8 mouse cellular contexts compared by ENCODE assay signal in genomic region chr2:178407053-178407815, GRCm38 (mm10). TPM values are rescaled to one million over a fixed set of nuclear protein-coding genes. Genes with fewer than 3 reads are reported as not detected.
DNase-seq lines count a peak whose midpoint lies in the region; ATAC-seq and TF ChIP-seq lines count a peak whose summit lies in the region.

Gene Sycp2, minus strand, starts transcription at chr2:178407685.

- H3K9ac ChIP-seq in lung, embryonic 15.5 days = no peak within 1 kb of the TSS
- H3K9ac ChIP-seq in liver, adult 2 months (ENCODE audit: low read depth, low read length) = no peak within 1 kb of the TSS
- H3K9ac ChIP-seq in stomach, embryonic 15.5 days = no peak within 1 kb of the TSS

- no peaks in the 10 kb centered on the region for H3K27me3 ChIP-seq in cerebellum, adult 2 months (ENCODE audit: control insufficient read depth, insufficient read depth, low read length)
- H3K27me3 ChIP-seq in lung, embryonic 15.5 days = peaks cover 6% of the 10 kb centered on the region; the same call in 1 of the 2 replicates
- peaks cover 9% of the 10 kb centered on the region for H3K27me3 ChIP-seq in liver, adult 2 months (ENCODE audit: control insufficient read depth, insufficient read depth, low read length)
- no peaks in the 10 kb centered on the region for H3K27me3 ChIP-seq in stomach, embryonic 15.5 days (replicated peaks)

- no peak for TF ChIP-seq POLR2A in cerebellum, adult 2 months (IDR thresholded peaks at IDR 0.05; ENCODE audit: borderline replicate concordance, insufficient read depth, low read length)
- TF ChIP-seq POLR2A in liver, adult 2 months (IDR thresholded peaks at IDR 0.05; ENCODE audit: extremely low read depth, insufficient read depth, low read length) = no peak

- no peak within 1 kb of the TSS for H3K27ac ChIP-seq in cerebellum, adult 2 months (ENCODE audit: insufficient read depth, low read length)
- H3K27ac ChIP-seq in lung, embryonic 15.5 days = no peak within 1 kb of the TSS
- H3K27ac ChIP-seq in liver, adult 2 months (replicated peaks; ENCODE audit: insufficient read depth, low read depth, low read length) = no peak within 1 kb of the TSS
- no peak within 1 kb of the TSS for H3K27ac ChIP-seq in stomach, embryonic 15.5 days

- peak; percentile 46; the same call in 1 of the 2 replicates for ATAC-seq in lung, embryonic 15.5 days (ENCODE audit: borderline replicate concordance, extremely low read depth, low FRiP score, low TSS enrichment)
- ATAC-seq in stomach, embryonic 15.5 days (ENCODE audit: insufficient read depth, low FRiP score, low read depth) = peak; percentile 39

- H3K4me2 ChIP-seq in lung, embryonic 15.5 days = no peak within 1 kb of the TSS
- H3K4me2 ChIP-seq in stomach, embryonic 15.5 days = no peak within 1 kb of the TSS

- no peaks in the 10 kb centered on the region for H3K9me3 ChIP-seq in lung, embryonic 15.5 days
- H3K9me3 ChIP-seq in stomach, embryonic 15.5 days = no peaks in the 10 kb centered on the region

- 86% methylated on average over 52 of the region's 52 CpGs for WGBS in cerebellum, adult 2 months
- WGBS in lung, embryonic 15.5 days = 81% methylated on average over 52 of the region's 52 CpGs
- WGBS in liver, adult 2 months = 81% methylated on average over 52 of the region's 52 CpGs
- 78% methylated on average over 50 of the region's 52 CpGs for WGBS in stomach, embryonic 15.5 days

- no peaks in the 10 kb centered on the region for H3K4me1 ChIP-seq in cerebellum, adult 2 months (ENCODE audit: control insufficient read depth, insufficient read depth, low read length)
- H3K4me1 ChIP-seq in lung, embryonic 15.5 days = peaks cover 9% of the 10 kb centered on the region
- H3K4me1 ChIP-seq in liver, adult 2 months (ENCODE audit: control insufficient read depth, insufficient read depth, low read length) = no peaks in the 10 kb centered on the region
- no peaks in the 10 kb centered on the region for H3K4me1 ChIP-seq in stomach, embryonic 15.5 days

- no peak within 1 kb of the TSS for H3K4me3 ChIP-seq in cerebellum, adult 2 months (replicated peaks; ENCODE audit: insufficient read depth, low read depth, low read length)
- no peak within 1 kb of the TSS for H3K4me3 ChIP-seq in lung, embryonic 15.5 days
- H3K4me3 ChIP-seq in liver, adult 2 months (ENCODE audit: insufficient read depth, low read depth, low read length) = no peak within 1 kb of the TSS
- no peak within 1 kb of the TSS for H3K4me3 ChIP-seq in stomach, embryonic 15.5 days (replicated peaks)

- no peaks in the 10 kb centered on the region for H3K79me2 ChIP-seq in liver, adult 2 months (ENCODE audit: control insufficient read depth, insufficient read depth, low read length)

- 0 out of 2 replicates have a peak, but pooled peaks have one; percentile 1 for TF ChIP-seq CTCF in cerebellum, adult 2 months (IDR thresholded peaks at IDR 0.05; ENCODE audit: borderline replicate concordance, insufficient read depth, low read depth, low read length)
- 0 out of 2 replicates have a peak, but pooled peaks have one; percentile 30 for TF ChIP-seq CTCF in liver, adult 2 months (IDR thresholded peaks at IDR 0.05; ENCODE audit: low read depth, low read length)

- no peaks in the 10 kb centered on the region for H3K36me3 ChIP-seq in lung, embryonic 15.5 days
- H3K36me3 ChIP-seq in liver, adult 2 months (ENCODE audit: control insufficient read depth, insufficient read depth, low read length) = no peaks in the 10 kb centered on the region
- H3K36me3 ChIP-seq in stomach, embryonic 15.5 days = no peaks in the 10 kb centered on the region

- DNase-seq in cerebellum, adult 2 months = no peak
- no peak for DNase-seq in cerebellum, postnatal 4 days (ENCODE audit: low spot score in 2 of 2)
- no peak for DNase-seq in lung, postnatal 36 days
- DNase-seq in liver, adult 2 months (ENCODE audit: extremely low read depth, low read depth, low spot score) = no peak
- DNase-seq in gastrocnemius, adult 8-10 months (ENCODE audit: low spot score in 2 of 2) = no peak
- DNase-seq in retina, embryonic 14.5 days (ENCODE audit: low spot score) = no peak

RNA-seq across cellular contexts. Expression of gene Sycp2, which starts in this region (rescaled TPM):
- polyA plus RNA-seq in cerebellum, adult 2 months (2012; rRNA removed) = 0.34 and 0.40 TPM in 2 replicates
- 0.09 TPM in 1 of 2 replicates, not detected in the other for polyA plus RNA-seq in lung, embryonic 15.5 days (2015; fragmentation: Nextera tagmentation; extraction: Ambion mirVana)
- not detected in 2 replicates for total RNA-seq in liver, adult 2 months (2014; rRNA removed)
- not detected in 2 replicates for polyA plus RNA-seq in liver, adult 2 months (2012; rRNA removed)
- polyA plus RNA-seq in stomach, embryonic 15.5 days (2015; fragmentation: Nextera tagmentation; extraction: Ambion mirVana) = 0.05 and 0.27 TPM in 2 replicates
- not detected for total RNA-seq in gastrocnemius, adult 8-10 months (2022)

Comparison
In these comparisons a context has a peak if more than half of its experiments do, and no peak if none do; other contexts are left out.
1. Peak in ATAC-seq in lung, embryonic 15.5 days; RNA of the gene not detected or under 1 TPM.
2. Peak in ATAC-seq in stomach, embryonic 15.5 days; RNA of the gene not detected or under 1 TPM.